Mouse (Mus musculus) CH12.LX (cell line): ENCODE measurements around the gene Cyp8b1. TPM values are rescaled to one million over a fixed set of nuclear protein-coding genes. Genes with fewer than 3 reads are reported as not detected.

Experiments
- DNase-seq: peaks from one replicate; pipeline ENCODE4 v3.0.0-alpha.2; 2013; ENCODE audit errors: extremely low read depth
- H3K27ac ChIP-seq: 2 replicates; pipeline ENCODE4 v1.5.1; 2012; ENCODE audit warnings: low read depth, mild to moderate bottlenecking, control low read depth, moderate library complexity; ENCODE audit not compliant: insufficient read depth
- H3K27me3 ChIP-seq: replicated peaks from 2 replicates; pipeline ENCODE3; 2012; ENCODE audit warnings: inconsistent platforms
- H3K36me3 ChIP-seq, 2 experiments: replicated peaks in 1 of 2; 2 replicates each; pipeline versions ENCODE3 to v1.6.1; 2012; ENCODE audit warnings: inconsistent platforms in 1 of 2, low read length in 1 of 2, mild to moderate bottlenecking in 1 of 2, mixed read lengths in 1 of 2, moderate library complexity in 1 of 2; ENCODE audit not compliant: control insufficient read depth in 1 of 2, insufficient read depth in 1 of 2
- H3K4me1 ChIP-seq, 2 experiments: 2 replicates each; pipeline ENCODE4 v1.6.1; 2012; ENCODE audit warnings: inconsistent platforms in 1 of 2, moderate library complexity in 1 of 2; ENCODE audit not compliant: insufficient read depth in 2 of 2, control insufficient read depth in 1 of 2
- H3K4me2 ChIP-seq: 2 replicates; pipeline ENCODE4 v1.6.1; 2012; ENCODE audit warnings: low read depth, mild to moderate bottlenecking, control low read depth; ENCODE audit not compliant: poor library complexity, insufficient read depth, severe bottlenecking
- H3K4me3 ChIP-seq, 3 experiments: fragments of 150-350 bp in 1 of 3; sonication (generic) in 1 of 3; replicated peaks in 1 of 3; 2 replicates each; pipeline versions ENCODE3 to v1.5.1; 2011 to 2012; ENCODE audit warnings: low read depth in 2 of 3, low read length in 2 of 3, mild to moderate bottlenecking in 2 of 3, moderate library complexity in 2 of 3, control low read depth in 1 of 3, improper control_type of control experiment in 1 of 3, inconsistent platforms in 1 of 3, mixed read lengths in 1 of 3; ENCODE audit not compliant: poor library complexity in 1 of 3
- H3K79me2 ChIP-seq: replicated peaks from 2 replicates; pipeline ENCODE4 v1.6.1; 2012; ENCODE audit warnings: mild to moderate bottlenecking, moderate library complexity; ENCODE audit not compliant: control insufficient read depth, poor library complexity, insufficient read depth, severe bottlenecking; ENCODE audit errors: extremely low read depth
- H3K9ac ChIP-seq: 2 replicates; pipeline ENCODE4 v1.6.1; 2012; ENCODE audit warnings: low read depth, mild to moderate bottlenecking, control low read depth, moderate library complexity; ENCODE audit not compliant: insufficient read depth
- H3K9me3 ChIP-seq: replicated peaks from 2 replicates; pipeline ENCODE3; 2012; ENCODE audit warnings: low read length, inconsistent platforms, mixed read lengths
- BHLHE40 ChIP-seq: IDR thresholded peaks from 2 replicates; pipeline ENCODE4 v1.6.1; 2011; ENCODE audit warnings: mild to moderate bottlenecking, low read depth, low read length, improper control_type of control experiment
- CHD1 ChIP-seq: IDR thresholded peaks from 2 replicates; pipeline ENCODE4 v1.6.1; 2012; ENCODE audit warnings: low read depth, low read length, improper control_type of control experiment, inconsistent platforms
- CHD2 ChIP-seq: IDR thresholded peaks from 2 replicates; pipeline ENCODE4 v1.6.1; 2011; ENCODE audit warnings: low read length, improper control_type of control experiment
- CTCF ChIP-seq, 2 experiments: IDR thresholded peaks in 1 of 2; conservative IDR thresholded peaks in 1 of 2; 2 replicates each; pipeline ENCODE4 v1.5.1; 2011 to 2012; ENCODE audit warnings: low read depth in 2 of 2, low read length in 2 of 2, improper control_type of control experiment in 1 of 2, inconsistent platforms in 1 of 2, mild to moderate bottlenecking in 1 of 2, moderate library complexity in 1 of 2
- E2F4 ChIP-seq: IDR thresholded peaks from 2 replicates; pipeline ENCODE4 v1.6.1; 2011; ENCODE audit warnings: low read depth, low read length, improper control_type of control experiment; ENCODE audit not compliant: insufficient replicate concordance
- ELF1 ChIP-seq: IDR thresholded peaks from 2 replicates; pipeline ENCODE4 v1.6.1; 2014; ENCODE audit warnings: low read depth, mild to moderate bottlenecking, inconsistent platforms, low read length, improper control_type of control experiment
- EP300 ChIP-seq: IDR thresholded peaks from 2 replicates; pipeline ENCODE4 v1.6.1; 2011; ENCODE audit warnings: low read length, improper control_type of control experiment
- ETS1 ChIP-seq: conservative IDR thresholded peaks from 2 replicates; pipeline ENCODE4 v1.6.1; 2012; ENCODE audit warnings: low read depth, mild to moderate bottlenecking, inconsistent platforms, low read length, improper control_type of control experiment, moderate library complexity
- GABPA ChIP-seq: IDR thresholded peaks from 2 replicates; pipeline ENCODE4 v1.6.1; 2012; ENCODE audit warnings: low read depth, low read length, improper control_type of control experiment, inconsistent platforms; ENCODE audit not compliant: insufficient replicate concordance
- HCFC1 ChIP-seq: IDR thresholded peaks from 2 replicates; pipeline ENCODE4 v1.6.1; 2012; ENCODE audit warnings: low read depth, mild to moderate bottlenecking, inconsistent platforms, low read length, improper control_type of control experiment
- IRF4 ChIP-seq: IDR thresholded peaks from 2 replicates; pipeline ENCODE4 v1.6.1; 2014; ENCODE audit warnings: low read depth, mild to moderate bottlenecking, inconsistent platforms, low read length, improper control_type of control experiment
- JUN ChIP-seq: IDR thresholded peaks from 2 replicates; pipeline ENCODE4 v1.6.1; 2011; ENCODE audit warnings: low read depth, mild to moderate bottlenecking, low read length, improper control_type of control experiment, moderate library complexity; ENCODE audit not compliant: insufficient read depth
- JUND ChIP-seq: conservative IDR thresholded peaks from 2 replicates; pipeline ENCODE4 v1.6.1; 2011; ENCODE audit warnings: low read depth, low read length, improper control_type of control experiment
- KAT2A ChIP-seq: IDR thresholded peaks from 2 replicates; pipeline ENCODE4 v1.6.1; 2012; ENCODE audit warnings: low read length, improper control_type of control experiment, inconsistent platforms; ENCODE audit not compliant: insufficient replicate concordance
- MAFK ChIP-seq: IDR thresholded peaks from 2 replicates; pipeline ENCODE4 v1.6.1; 2011; ENCODE audit warnings: low read length, improper control_type of control experiment; ENCODE audit not compliant: insufficient replicate concordance
- MAX ChIP-seq: IDR thresholded peaks from 2 replicates; pipeline ENCODE4 v1.6.1; 2011; ENCODE audit warnings: low read length, improper control_type of control experiment
- MAZ ChIP-seq: IDR thresholded peaks from 2 replicates; pipeline ENCODE4 v1.6.1; 2012; ENCODE audit warnings: low read depth, mild to moderate bottlenecking, inconsistent platforms, low read length, improper control_type of control experiment, moderate library complexity
- MEF2A ChIP-seq: IDR thresholded peaks from 2 replicates; pipeline ENCODE4 v1.6.1; 2014; ENCODE audit warnings: low read depth, mild to moderate bottlenecking, inconsistent platforms, low read length, improper control_type of control experiment, borderline replicate concordance
- MXI1 ChIP-seq: IDR thresholded peaks from 2 replicates; pipeline ENCODE4 v1.6.1; 2011; ENCODE audit warnings: mild to moderate bottlenecking, low read depth, low read length, improper control_type of control experiment
- MYC ChIP-seq: IDR thresholded peaks from 2 replicates; pipeline ENCODE4 v1.6.1; 2011; ENCODE audit warnings: low read depth, mild to moderate bottlenecking, improper control_type of control experiment, low read length
- NELFE ChIP-seq: IDR thresholded peaks from 2 replicates; pipeline ENCODE4 v1.6.1; 2011; ENCODE audit warnings: low read depth, low read length, improper control_type of control experiment
- NRF1 ChIP-seq: IDR thresholded peaks from 2 replicates; pipeline ENCODE4 v1.6.1; 2014; ENCODE audit warnings: low read depth, mild to moderate bottlenecking, inconsistent platforms, low read length, improper control_type of control experiment, moderate library complexity
- PAX5 ChIP-seq: IDR thresholded peaks from 2 replicates; pipeline ENCODE4 v1.6.1; 2012; ENCODE audit warnings: low read length, inconsistent platforms, mixed read lengths
- POLR2A ChIP-seq: IDR thresholded peaks from 2 replicates; pipeline ENCODE4 v1.6.1; 2011; ENCODE audit warnings: low read depth, mild to moderate bottlenecking, improper control_type of control experiment, low read length
- POLR2AphosphoS2 ChIP-seq: IDR thresholded peaks from 2 replicates; pipeline ENCODE4 v1.6.1; 2011; ENCODE audit warnings: low read depth, low read length, improper control_type of control experiment
- RAD21 ChIP-seq: IDR thresholded peaks from 2 replicates; pipeline ENCODE4 v1.6.1; 2011; ENCODE audit warnings: low read depth, mild to moderate bottlenecking, low read length, improper control_type of control experiment, moderate library complexity
- RCOR1 ChIP-seq: conservative IDR thresholded peaks from 2 replicates; pipeline ENCODE4 v1.6.1; 2012; ENCODE audit warnings: low read depth, mild to moderate bottlenecking, inconsistent platforms, low read length, improper control_type of control experiment
- SIN3A ChIP-seq: IDR thresholded peaks from 2 replicates; pipeline ENCODE4 v1.6.1; 2012; ENCODE audit warnings: low read length, improper control_type of control experiment, inconsistent platforms
- SMC3 ChIP-seq: IDR thresholded peaks from 2 replicates; pipeline ENCODE4 v1.6.1; 2011; ENCODE audit warnings: low read depth, low read length, improper control_type of control experiment
- TBP ChIP-seq: conservative IDR thresholded peaks from 2 replicates; pipeline ENCODE4 v1.6.1; 2011; ENCODE audit warnings: low read depth, low read length, improper control_type of control experiment
- TCF12 ChIP-seq: IDR thresholded peaks from 2 replicates; pipeline ENCODE4 v1.6.1; 2014; ENCODE audit warnings: low read depth, mild to moderate bottlenecking, inconsistent platforms, low read length, improper control_type of control experiment
- UBTF ChIP-seq: IDR thresholded peaks from 2 replicates; pipeline ENCODE4 v1.6.1; 2012; ENCODE audit warnings: low read depth, mild to moderate bottlenecking, inconsistent platforms, low read length, improper control_type of control experiment, moderate library complexity
- USF1 ChIP-seq: IDR thresholded peaks from 2 replicates; pipeline ENCODE4 v1.6.1; 2014; ENCODE audit warnings: low read depth, mild to moderate bottlenecking, inconsistent platforms, low read length, improper control_type of control experiment
- USF2 ChIP-seq: conservative IDR thresholded peaks from 2 replicates; pipeline ENCODE4 v1.6.1; 2011; ENCODE audit warnings: low read depth, low read length, improper control_type of control experiment
- ZC3H11A ChIP-seq: IDR thresholded peaks from 2 replicates; pipeline ENCODE4 v1.6.1; 2012; ENCODE audit warnings: low read depth, mild to moderate bottlenecking, inconsistent platforms, low read length, improper control_type of control experiment
- ZKSCAN1 ChIP-seq: IDR thresholded peaks from 2 replicates; pipeline ENCODE4 v1.6.1; 2012; ENCODE audit warnings: low read depth, inconsistent platforms, low read length, improper control_type of control experiment, borderline replicate concordance
- ZMIZ1 ChIP-seq: IDR thresholded peaks from 2 replicates; pipeline ENCODE4 v1.6.1; 2012; ENCODE audit warnings: low read depth, mild to moderate bottlenecking, inconsistent platforms, low read length, improper control_type of control experiment
- ZNF384 ChIP-seq: IDR thresholded peaks from 2 replicates; pipeline ENCODE4 v1.6.1; 2012; ENCODE audit warnings: low read depth, low read length, improper control_type of control experiment, inconsistent platforms
- dilution Hi-C: fragments of 300-500 bp; cut with MboI; formaldehyde crosslinking; loops from 2 replicates; pipeline ENCODE4 v1.14.3; 2020; ENCODE audit warnings: low sequenced_read_pairs; ENCODE audit not compliant: extremely low pct_unique_long_range_greater_than_20kb, extremely low pct_ligation_motif_present
- in situ Hi-C: fragments of 300-500 bp; cut with MboI; formaldehyde crosslinking; loops from 3 replicates; pipeline ENCODE4 v1.14.3; 2019; ENCODE audit warnings: low sequenced_read_pairs, low pct_ligation_motif_present, low pct_unique_long_range_greater_than_20kb, mixed read lengths
- polyA plus RNA-seq: library from polyadenylated mRNA; unstranded; fragments of >175 nt; gene quantifications from 2 replicates; pipeline ENCODE4 v1.2.1, GENCODE M21; 2012; ENCODE audit warnings: low read depth; ENCODE audit not compliant: insufficient read length
- total RNA-seq, 2 experiments: library from RNA; depleted of rRNA; stranded (reverse); fragments of 300-350 nt in 1 of 2; fragments of >200 nt in 1 of 2; gene quantifications; 2 replicates each; pipeline ENCODE4 v1.2.3; 2012 to 2014

The Cyp8b1 gene
- total and polyA plus RNA-seq, 3 experiments, result 0.27 TPM; not detected in 2

DNA sequence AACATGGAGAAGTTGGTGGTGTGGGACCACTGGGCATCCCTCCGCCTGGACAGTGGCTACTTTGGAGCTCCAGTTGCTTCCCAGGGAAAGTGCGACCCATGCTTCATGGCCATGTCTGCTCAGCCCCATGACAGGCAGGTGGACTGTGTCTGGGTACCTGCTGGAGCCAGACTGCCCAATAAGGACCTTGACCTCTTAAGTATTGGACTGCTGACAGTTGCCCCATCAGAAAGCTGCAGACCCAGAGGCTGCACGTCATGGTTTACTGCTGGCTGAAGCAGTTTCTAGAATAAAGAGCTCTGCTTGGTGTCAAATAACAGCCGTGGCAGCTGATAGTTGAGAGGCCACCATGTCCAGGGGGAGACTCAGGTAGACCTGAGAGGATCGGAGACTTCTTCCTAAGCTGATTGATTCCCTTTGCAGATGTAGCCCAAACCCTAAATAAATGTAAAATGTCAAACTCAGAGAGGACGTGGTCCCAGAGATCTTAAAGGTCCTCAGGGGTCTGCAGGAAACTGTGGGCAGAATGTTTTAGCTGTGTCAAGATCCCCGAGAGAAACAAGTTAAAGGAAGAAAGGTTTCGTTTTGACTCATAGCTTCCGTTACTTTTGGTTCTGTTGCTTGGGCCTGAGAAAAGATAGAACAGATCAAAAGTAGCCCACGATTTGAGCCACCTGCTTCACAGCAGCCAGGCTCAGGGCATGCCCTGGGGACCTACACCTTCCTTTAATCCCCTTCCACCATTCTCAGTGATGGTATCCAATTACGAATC, 10.7 kb upstream of the Cyp8b1 start:
- TF ChIP-seq TBP, result 0 out of 2 replicates have a peak, but pooled peaks have one; percentile 40
- TF ChIP-seq ZKSCAN1, result no peak
- TF ChIP-seq MEF2A, result no peak; the same call in 1 of the 2 replicates
- no peak for TF ChIP-seq ZC3H11A
- peak; percentile 82; the same call in 1 of the 2 replicates for TF ChIP-seq RCOR1
- peak; percentile 63; the same call in 1 of the 2 replicates for TF ChIP-seq MYC
- TF ChIP-seq MAZ, result no peak
- peak; percentile 61; the same call in 1 of the 2 replicates for TF ChIP-seq SIN3A
- TF ChIP-seq KAT2A, result no peak
- no peak for TF ChIP-seq PAX5
- peak; percentile 99 for TF ChIP-seq JUND
- TF ChIP-seq NRF1, result 0 out of 2 replicates have a peak, but pooled peaks have one; percentile 6
- TF ChIP-seq TCF12, result peak; percentile 84
- TF ChIP-seq MAX, result no peak; the same call in 1 of the 2 replicates
- no peak for TF ChIP-seq UBTF
- TF ChIP-seq MAFK, result peak; percentile 55; the same call in 1 of the 2 replicates
- no peak for TF ChIP-seq POLR2A
- TF ChIP-seq RAD21, result no peak
- TF ChIP-seq MXI1, result no peak; the same call in 1 of the 2 replicates
- no peak for TF ChIP-seq SMC3
- no peak for TF ChIP-seq NELFE
- TF ChIP-seq ZNF384, result no peak
- TF ChIP-seq ETS1, result peak; percentile 85
- no peak for TF ChIP-seq USF1
- TF ChIP-seq POLR2AphosphoS2, result no peak
- TF ChIP-seq GABPA, result no peak
- TF ChIP-seq CHD1, result no peak; the same call in 1 of the 2 replicates
- no peak for TF ChIP-seq USF2
- TF ChIP-seq HCFC1, result no peak
- TF ChIP-seq CTCF (conservative IDR thresholded peaks at IDR 0.05 in 1 of 2, IDR thresholded peaks at IDR 0.05 in 1 of 2; ENCODE audit: low read depth in 2 of 2, low read length in 2 of 2), result no peak
- TF ChIP-seq ZMIZ1, result no peak
- no peak for TF ChIP-seq ELF1
- peak; percentile 98 for TF ChIP-seq EP300
- TF ChIP-seq CHD2, result peak; percentile 69
- TF ChIP-seq IRF4, result peak; percentile 99
- peak; percentile 77 for TF ChIP-seq BHLHE40
- no peak for TF ChIP-seq E2F4
- TF ChIP-seq JUN, result peak; percentile 91
- no peak overlapping the region for H3K4me3 ChIP-seq
- peaks cover 3% of the 10 kb centered on the region for H3K9me3 ChIP-seq
- in situ Hi-C loops, result no loop called here
- H3K36me3 ChIP-seq, result no peaks in the 10 kb centered on the region
- peaks cover under 1% of the 10 kb centered on the region for H3K27me3 ChIP-seq
- peak; percentile 78 for DNase-seq
- dilution Hi-C loops, result no loop called here
- H3K27ac ChIP-seq, result peak overlapping the region; percentile 83
- H3K4me2 ChIP-seq, result peak overlapping the region; percentile 68
- H3K4me1 ChIP-seq, result peaks cover 34 to 60% of the 10 kb centered on the region in 2 experiments
- H3K79me2 ChIP-seq, result no peaks in the 10 kb centered on the region
- no peak overlapping the region for H3K9ac ChIP-seq
